Mouse (Mus musculus): ENCODE data around the gene Ablim2.
A peak's percentile ranks its signal among the peaks of the same experiment; 100 is the strongest.

Gene Ablim2

DNA sequence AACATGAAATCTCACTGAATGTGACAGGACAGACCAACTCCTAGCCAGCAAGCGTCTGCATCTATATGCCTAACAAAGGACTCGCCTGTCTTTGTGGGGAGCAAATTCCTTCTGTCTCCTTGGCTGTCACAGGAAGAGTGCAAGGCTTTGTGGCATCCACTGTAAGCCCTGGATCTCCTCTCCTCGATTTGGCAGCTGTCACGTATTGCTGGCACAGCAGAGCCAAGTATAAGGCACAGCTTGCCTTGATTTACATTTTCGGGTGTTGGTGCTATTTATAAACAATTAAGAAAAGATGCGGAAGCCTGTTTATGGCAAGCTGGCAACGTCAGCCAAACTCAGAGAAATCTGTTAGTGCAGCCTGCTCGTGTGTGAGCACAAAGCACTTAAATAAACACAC, 160.7 kb downstream of the Ablim2 start:
- no peak for DNase-seq

DNA sequence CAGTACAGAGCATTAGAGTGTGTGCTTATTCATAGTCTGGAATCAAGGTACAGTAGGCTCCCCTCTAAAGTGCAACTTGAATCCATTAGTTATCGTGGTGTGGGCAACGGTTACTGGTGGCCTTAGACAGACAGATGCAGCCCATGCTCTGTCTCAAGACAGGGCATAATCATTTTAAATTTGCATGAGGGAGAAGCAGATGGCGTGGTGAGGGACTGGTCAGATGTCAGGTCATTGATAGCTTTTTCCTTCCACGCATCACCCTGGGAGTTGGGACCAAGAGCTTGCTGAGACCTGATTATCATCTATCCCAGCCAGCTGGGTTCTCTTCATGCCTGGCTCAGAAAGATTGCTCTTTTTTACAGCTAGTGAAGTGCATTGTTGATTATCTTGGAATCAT, 162.4 kb downstream of the Ablim2 start:
- no peak for DNase-seq

DNA sequence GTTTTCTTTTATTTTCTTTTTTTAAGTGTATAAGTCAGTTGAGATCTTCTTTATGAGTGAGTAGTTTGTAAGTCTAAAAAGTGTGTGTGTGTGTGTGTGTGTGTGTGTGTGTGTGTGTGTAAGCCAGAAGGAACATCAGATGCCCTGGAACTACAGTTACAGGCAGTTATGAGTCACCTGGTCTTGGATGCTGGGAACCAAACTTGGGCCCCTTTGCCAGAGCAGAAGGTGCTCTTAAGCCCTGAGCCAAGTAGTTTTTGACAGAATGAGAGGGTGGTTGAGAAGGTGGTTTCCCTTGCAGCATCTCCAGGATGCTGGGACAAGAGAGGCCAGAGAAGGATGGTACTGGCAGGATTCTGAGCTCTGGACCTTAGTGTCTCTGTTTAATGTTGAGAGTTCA, 162.9 kb downstream of the Ablim2 start:
- DNase-seq = no peak

DNA sequence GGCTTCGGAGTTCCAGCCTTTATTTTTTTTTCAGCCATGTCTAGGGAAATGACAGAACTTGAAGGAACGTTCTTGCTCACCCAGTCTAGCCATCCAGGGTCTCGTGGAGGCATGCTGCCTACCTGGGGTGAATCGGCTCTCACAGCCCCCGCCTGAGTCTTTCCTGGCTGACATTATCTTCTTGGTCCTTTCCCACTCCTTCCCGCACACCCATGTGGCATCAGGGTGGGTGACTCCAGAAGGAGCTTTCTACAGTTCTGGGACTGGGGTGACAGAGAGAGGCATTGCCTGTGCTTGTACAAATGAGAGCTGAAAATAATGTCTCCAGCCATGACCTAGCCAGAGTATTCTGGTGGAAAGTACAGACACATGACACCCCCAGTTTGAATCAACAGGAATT, 163.5 kb downstream of the Ablim2 start:
- no peak for DNase-seq

DNA sequence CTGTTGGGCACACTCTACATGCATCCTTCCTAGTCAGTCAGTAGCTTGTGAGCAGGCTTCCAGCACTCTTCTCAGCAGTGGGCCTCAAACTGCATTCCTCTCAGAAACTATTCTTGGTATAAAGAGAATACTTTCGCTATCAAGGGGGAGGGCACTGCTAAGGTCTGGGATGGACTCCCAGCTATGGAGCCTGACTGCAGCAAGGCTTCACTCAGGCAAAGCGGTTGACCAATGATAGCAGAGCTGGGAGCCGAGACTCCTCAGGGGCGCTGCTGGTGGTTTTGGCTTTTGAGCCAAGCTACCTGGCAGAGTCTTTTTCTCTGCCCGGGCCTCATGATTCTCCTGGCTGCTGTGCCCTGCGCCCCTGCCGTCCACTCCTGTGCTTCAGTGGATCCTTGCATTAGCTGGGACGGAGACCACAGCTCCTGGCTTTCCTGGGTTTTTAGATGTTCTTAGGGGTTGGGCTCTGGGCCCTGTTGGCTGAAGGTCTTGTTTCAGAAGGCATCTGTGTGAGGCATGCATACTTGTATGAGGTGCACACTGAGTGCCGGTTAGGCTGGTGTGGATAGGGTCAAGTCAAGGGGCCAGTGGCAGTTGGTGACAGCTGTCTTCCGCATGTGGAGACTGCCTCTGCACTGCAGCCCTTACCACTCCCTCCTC, 164.0 kb downstream of the Ablim2 start:
- no peak for DNase-seq

DNA sequence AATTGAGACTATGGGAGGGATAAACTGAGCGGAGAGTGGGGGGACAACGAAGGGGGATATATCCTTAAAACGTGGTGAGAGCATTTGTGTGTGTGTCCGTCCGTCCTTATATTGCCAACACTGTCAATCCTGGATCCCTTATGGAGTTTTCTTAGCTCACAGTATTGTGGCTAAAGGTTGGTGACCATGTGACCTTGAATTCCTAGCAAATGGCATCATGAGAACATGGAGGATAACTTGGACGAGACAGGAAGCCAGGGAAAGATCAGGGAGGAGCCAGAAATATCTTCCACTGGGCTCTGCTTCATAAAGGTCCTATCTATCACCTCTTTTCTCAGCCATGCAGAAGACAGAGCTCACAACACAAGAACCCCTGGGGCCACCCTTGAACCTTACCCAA, 165.8 kb downstream of the Ablim2 start:
- DNase-seq = no peak

DNA sequence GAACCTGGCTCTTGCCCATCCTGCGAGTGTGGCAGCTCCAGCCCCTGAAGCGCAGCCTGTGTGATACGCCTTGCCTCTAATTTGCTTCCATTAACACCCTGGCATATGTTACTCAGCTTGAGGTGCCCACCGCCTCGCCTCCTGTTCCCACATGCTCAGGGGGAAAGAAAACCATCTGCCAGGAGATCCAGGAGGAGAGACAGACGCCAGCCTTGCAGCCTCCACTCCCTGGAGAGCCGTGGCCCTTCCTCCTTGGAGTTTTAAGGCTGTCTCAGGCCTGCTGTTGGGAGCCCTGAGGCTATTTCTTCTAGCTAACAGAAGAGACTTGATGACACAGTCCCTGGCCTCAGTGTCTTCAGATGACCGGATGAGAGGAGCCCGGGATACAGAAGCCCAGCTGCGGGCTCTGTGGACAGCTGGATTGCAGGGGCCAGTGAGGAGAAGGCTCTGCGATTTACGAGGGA, 167.5 kb downstream of the Ablim2 start:
- DNase-seq = peak; percentile 38

DNA sequence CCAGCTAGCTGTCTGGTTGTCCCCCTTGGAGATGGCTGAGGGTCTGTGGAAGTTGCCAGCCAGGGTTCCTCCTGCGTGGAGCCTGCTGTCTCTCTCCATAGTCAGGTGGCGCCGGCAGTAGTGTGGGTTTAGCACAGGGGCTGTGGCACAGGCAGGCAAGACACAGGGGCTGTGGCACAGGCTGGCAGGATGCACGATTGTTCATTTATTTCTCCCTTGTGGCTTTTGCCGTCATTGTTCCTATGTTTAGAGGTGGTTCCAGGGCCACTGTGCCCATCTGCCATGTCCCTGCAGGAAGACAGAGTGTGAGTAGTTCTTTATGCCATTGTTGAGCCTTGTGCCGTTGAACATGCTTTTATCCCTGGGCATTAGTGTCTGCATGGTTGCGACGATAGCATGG, 168.8 kb downstream of the Ablim2 start:
- DNase-seq = no peak

DNA sequence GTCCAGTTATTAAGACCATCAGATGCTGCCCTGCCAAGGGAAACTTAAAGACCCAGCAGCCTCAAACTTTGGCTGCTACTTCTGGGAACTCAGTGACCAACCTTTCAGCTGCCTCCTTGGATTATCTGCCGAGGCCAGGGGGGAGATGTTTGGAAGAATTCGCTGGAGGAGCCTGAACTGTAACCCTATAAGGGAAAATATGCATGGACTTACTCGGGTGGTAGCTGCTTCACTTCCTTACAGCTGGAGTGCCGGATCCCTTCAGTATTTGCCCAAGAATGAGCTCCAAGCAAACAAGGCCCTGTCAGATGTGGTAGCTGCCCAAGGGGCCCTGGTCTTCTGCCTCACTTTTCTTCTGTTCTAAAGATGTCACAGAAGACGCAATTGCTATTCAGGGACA, 173.6 kb downstream of the Ablim2 start:
- no peak for DNase-seq

DNA sequence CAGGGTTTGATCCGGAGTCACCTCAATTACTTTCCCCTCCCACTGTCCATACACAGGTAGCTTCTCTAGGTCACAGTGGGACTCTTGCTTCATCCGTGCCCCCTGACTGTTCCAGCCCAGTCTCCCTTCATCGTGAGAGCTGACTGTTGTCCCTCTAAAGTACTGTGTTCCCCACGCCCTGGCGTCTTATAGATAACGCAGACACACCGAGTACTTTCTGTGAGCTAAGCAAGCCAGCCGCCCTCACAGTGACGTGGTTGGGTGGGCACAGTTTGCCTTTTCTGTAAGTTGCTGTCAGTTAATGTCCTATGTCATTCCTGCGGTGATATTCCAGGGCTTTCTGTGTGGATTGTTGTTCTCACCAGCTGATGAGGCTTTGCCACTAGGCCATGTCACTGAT, 175.4 kb downstream of the Ablim2 start:
- DNase-seq = no peak

Measured in right cerebral cortex, postnatal 14 days (tissue).